Mouse (Mus musculus): Measurements from ENCODE around the gene Slc30a9.

DNA sequence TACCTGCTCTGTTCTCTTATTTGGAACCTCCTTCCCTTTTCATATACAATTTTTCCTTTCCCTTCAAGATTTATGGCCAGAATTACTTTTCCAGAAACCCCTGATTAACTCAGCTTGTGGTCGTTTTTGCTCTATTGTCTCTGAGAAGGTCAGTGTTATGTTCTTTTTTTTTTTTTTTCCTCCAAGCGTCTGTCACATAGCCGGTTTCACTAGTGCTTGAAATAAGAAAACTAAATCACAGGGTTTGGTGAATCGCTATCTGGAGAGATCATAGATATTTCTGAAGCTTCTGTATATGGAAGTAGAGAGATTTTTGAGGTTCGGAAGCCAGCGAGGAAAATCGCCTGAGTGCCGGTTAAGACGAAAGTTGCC, 46.6 kb upstream of the Slc30a9 start:
- TF ChIP-seq CTCF (IDR thresholded peaks at IDR 0.05; ENCODE audit: insufficient read depth, low read depth, low read length) (no peak), POLR2A (IDR thresholded peaks at IDR 0.05; ENCODE audit: insufficient read depth, low read depth, low read length) (no peak)
